7 mouse cellular contexts compared by ENCODE assay signal in genomic region chr17:50630992-50631391, GRCm38 (mm10).
DNase-seq lines count a peak whose midpoint lies in the region; ATAC-seq lines count a peak whose summit lies in the region.

No protein-coding gene starts in this region.

- ATAC-seq in inflammation-experienced regulatory T-cells, adult 6 months, result peak; percentile 56
- peak; percentile 43 for ATAC-seq in megakaryocyte, adult 5-6 weeks (ENCODE audit: poor library complexity, severe bottlenecking)

- peak; percentile 17 for DNase-seq in 416B (ENCODE audit: low read depth)
- DNase-seq in CD4-positive, CD25-positive, alpha-beta regulatory T cell, adult 2 months (ENCODE audit: low read depth, low spot score), result peak; percentile 45
- DNase-seq in CD8-positive naive resting alpha-beta T cell, adult 2 months (ENCODE audit: low read depth in 2 of 2, low spot score in 2 of 2), result peak; percentile 13 to 34
- DNase-seq in heart, adult 11 months, result peak; percentile 25
- peak; percentile 1 to 5 for DNase-seq in natural killer cell, adult 2 months (ENCODE audit: low spot score in 2 of 2)

Comparison
In these comparisons a context has a peak if more than half of its experiments do, and no peak if none do; other contexts are left out.
1. Peak in every context shown above with its lines: DNase-seq and ATAC-seq.